Mouse (Mus musculus): ENCODE measurements around the gene Eipr1. TPM values are rescaled to one million over a fixed set of nuclear protein-coding genes. Genes with fewer than 3 reads are reported as not detected.

Gene Eipr1
- polyA plus RNA-seq (2015; fragmentation: Nextera tagmentation; extraction: Ambion mirVana) = 18.2 and 21.6 TPM in 2 replicates

DNA sequence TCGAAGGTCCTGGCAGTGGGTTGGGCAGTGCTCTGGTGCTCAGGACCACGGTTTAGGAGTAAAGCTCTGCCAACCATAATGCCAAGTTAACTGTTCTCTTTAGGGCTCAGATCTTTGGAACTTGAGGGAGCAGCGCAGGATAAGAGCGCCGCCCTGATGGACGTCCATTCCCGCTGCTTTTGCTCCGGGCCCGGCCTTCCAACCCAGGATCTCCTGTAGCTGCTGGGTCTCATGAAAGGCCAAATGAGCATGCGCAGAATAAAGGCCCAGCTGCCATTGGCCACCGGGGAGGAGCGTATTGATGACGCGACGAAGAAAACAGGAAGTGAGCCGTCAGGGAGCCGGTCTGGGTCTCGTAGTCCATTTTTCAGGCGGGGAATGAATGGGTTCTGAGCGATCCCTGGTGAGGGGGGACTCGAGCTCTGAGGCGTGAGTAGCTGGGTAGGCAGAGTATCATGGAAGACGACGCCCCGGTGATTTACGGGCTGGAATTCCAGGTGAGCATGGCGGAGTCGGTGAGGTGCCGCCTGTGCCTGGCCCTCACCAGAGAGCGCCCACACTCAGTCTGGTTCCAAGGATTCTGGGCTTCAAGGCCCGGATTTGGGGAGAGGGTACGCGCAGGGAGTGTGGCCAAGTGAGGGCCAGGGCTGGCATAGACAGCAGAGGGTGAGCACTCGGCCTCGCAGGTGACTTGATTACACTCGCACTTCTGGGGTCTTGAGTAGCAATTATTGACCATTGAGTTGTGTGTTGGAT is at the start of gene Eipr1:
TSS of gene Eipr1 (plus strand) at position 296 of the 756 bp plus-strand sequence.
- ATAC-seq = peak; percentile 91
- Histone ChIP-seq H3K27ac (ENCODE audit: low read length) (peak within 1 kb of the TSS; percentile 40), H3K27me3 (replicated peaks; ENCODE audit: insufficient read depth, low read length) (no peaks in the 10 kb centered on the region), H3K9ac (replicated peaks; ENCODE audit: low read depth) (peak within 1 kb of the TSS; percentile 65), H3K4me1 (ENCODE audit: insufficient read depth, low read depth, low read length) (no peaks in the 10 kb centered on the region; the same call in 1 of the 2 replicates), H3K4me3 (ENCODE audit: low read depth, low read length) (peak within 1 kb of the TSS; percentile 91), H3K9me3 (ENCODE audit: low read length) (no peaks in the 10 kb centered on the region), H3K36me3 (ENCODE audit: insufficient read depth, low read length) (no peaks in the 10 kb centered on the region; the same call in 1 of the 2 replicates), H3K4me2 (replicated peaks; ENCODE audit: low read depth, low read length) (peak within 1 kb of the TSS; percentile 90)
- WGBS = 3% methylated on average over 36 of the region's 36 CpGs
- DNase-seq (ENCODE audit: low spot score) = peak; percentile 98
- TF ChIP-seq EP300 (IDR thresholded peaks at IDR 0.05) (no peak), CTCF (IDR thresholded peaks at IDR 0.05) (no peak)

DNA sequence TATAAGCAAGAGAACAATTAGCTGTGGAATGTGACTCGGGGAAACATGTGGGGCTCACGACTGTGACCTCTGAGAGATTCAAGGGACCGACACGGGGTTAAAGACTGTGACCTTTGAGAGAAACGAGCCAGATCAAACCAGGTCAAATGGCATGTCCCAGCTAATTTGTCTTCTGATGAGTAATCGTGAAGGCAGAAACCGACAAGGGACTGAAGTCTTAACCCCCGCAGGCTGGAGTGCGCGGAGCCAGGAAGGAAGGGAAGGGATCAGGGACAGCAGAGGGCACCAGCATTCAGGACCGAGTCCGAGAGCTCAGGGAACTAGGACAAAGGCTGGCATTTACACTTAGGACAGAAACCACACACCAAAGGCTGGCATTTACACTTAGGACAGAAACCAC is 47.2 kb upstream of the Eipr1 start:
- no peak for DNase-seq (ENCODE audit: low spot score)

DNA sequence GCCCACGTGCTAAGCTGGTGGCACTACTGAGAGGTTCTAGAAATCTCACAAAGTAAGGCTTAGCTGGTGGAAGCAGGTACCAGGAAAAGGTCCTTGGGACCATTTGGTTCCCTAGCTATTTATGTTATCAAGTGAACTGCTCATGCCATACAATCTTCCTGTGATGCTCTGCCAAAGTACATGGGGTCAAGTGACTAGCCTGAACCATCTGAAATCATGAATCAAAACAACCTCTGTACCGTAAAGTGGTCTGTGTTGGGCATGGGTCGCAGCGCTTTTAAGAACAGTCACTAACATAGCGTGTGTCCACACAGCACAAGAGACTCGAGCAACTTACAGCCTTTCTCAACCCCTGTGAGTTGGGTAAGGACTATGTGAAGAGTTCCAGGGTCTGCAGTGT is 46.4 kb upstream of the Eipr1 start:
- H3K9ac ChIP-seq (replicated peaks; ENCODE audit: low read depth) = no peak overlapping the region
- no peaks in the 10 kb centered on the region for H3K27me3 ChIP-seq (replicated peaks; ENCODE audit: insufficient read depth, low read length)
- no peak for ATAC-seq
- H3K4me1 ChIP-seq (ENCODE audit: insufficient read depth, low read depth, low read length) = no peaks in the 10 kb centered on the region
- no peak overlapping the region for H3K27ac ChIP-seq (ENCODE audit: low read length)
- no peak overlapping the region for H3K4me3 ChIP-seq (ENCODE audit: low read depth, low read length)
- 84% methylated on average over 6 of the region's 6 CpGs for WGBS
- no peak for TF ChIP-seq CTCF (IDR thresholded peaks at IDR 0.05)
- TF ChIP-seq EP300 (IDR thresholded peaks at IDR 0.05) = no peak
- H3K9me3 ChIP-seq (ENCODE audit: low read length) = no peaks in the 10 kb centered on the region
- H3K4me2 ChIP-seq (replicated peaks; ENCODE audit: low read depth, low read length) = no peak overlapping the region
- no peak for DNase-seq (ENCODE audit: low spot score)
- peaks cover 8% of the 10 kb centered on the region for H3K36me3 ChIP-seq (ENCODE audit: insufficient read depth, low read length)

More for the DNA sequence above, 47.2 kb upstream of the Eipr1 start:
- no peaks in the 10 kb centered on the region for H3K4me1 ChIP-seq (ENCODE audit: insufficient read depth, low read depth, low read length)
- H3K36me3 ChIP-seq (ENCODE audit: insufficient read depth, low read length) = peaks cover 5% of the 10 kb centered on the region; the same call in 1 of the 2 replicates
- H3K27ac ChIP-seq (ENCODE audit: low read length) = no peak overlapping the region
- ATAC-seq = no peak
- 20% methylated on average over 12 of the region's 12 CpGs for WGBS
- no peak overlapping the region for H3K4me2 ChIP-seq (replicated peaks; ENCODE audit: low read depth, low read length)
- TF ChIP-seq EP300 (IDR thresholded peaks at IDR 0.05) = no peak
- peak; percentile 33 for TF ChIP-seq CTCF (IDR thresholded peaks at IDR 0.05)
- H3K27me3 ChIP-seq (replicated peaks; ENCODE audit: insufficient read depth, low read length) = no peaks in the 10 kb centered on the region
- no peak overlapping the region for H3K9ac ChIP-seq (replicated peaks; ENCODE audit: low read depth)
- no peaks in the 10 kb centered on the region for H3K9me3 ChIP-seq (ENCODE audit: low read length)
- no peak overlapping the region for H3K4me3 ChIP-seq (ENCODE audit: low read depth, low read length)

DNA sequence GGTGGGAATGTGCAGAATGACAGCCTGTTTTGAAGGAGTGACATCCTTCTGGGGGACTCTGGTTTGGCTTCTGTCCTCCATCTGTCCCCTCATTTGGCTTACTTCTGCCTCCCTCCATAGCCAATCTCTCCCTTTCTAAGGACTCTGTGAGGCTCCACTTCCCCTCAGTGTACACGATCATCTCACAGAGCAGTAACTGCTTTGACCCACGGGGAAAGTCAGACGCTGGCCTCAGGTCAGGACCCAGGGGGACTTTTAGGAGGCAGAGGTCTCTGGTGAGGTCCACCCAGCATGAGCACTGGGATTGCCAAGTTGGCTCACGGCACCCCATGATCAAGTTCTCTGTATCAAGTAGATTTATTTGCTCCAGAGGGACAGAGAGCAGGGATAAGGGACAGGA is 43.4 kb upstream of the Eipr1 start:
- 81% methylated on average over 4 of the region's 4 CpGs for WGBS
- DNase-seq (ENCODE audit: low spot score) = no peak

DNA sequence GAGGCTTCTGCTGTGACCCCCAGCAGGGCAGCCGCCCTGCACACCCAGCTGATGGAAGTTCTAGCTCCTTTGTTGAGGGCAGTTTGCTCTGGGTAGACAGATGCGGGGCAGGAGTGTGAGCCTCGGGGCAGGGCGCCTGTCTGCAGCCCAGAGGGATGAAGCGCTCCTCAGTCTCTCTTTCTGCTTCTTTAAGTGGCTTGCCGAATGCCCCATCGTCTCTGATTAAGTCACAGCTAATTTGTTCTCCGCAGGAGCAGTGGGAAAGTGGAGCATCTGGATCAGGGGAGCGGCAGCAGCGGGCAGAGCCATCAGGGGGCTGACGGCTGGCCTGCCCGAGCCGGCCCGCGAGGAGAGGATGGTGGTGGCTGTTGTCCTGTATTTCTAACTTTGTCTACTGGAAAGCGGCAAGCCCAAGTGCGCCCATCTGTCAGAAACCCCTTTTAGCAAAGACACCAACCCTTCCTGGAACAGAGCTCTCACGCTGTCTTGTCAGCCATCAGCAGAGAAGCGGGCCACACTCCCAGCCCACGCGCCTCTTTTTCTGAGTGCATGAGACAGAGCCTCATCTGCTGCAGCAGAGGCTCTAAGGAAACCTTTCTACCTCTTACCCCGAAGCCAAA is 40.9 kb upstream of the Eipr1 start:
- ATAC-seq (no peak), DNase-seq (ENCODE audit: low spot score) (no peak)
- no peaks in the 10 kb centered on the region for H3K27me3 ChIP-seq (replicated peaks; ENCODE audit: insufficient read depth, low read length)
- H3K4me2 ChIP-seq (replicated peaks; ENCODE audit: low read depth, low read length) = no peak overlapping the region
- no peaks in the 10 kb centered on the region for H3K4me1 ChIP-seq (ENCODE audit: insufficient read depth, low read depth, low read length)
- no peak overlapping the region for H3K4me3 ChIP-seq (ENCODE audit: low read depth, low read length)
- no peak overlapping the region for H3K27ac ChIP-seq (ENCODE audit: low read length)
- H3K9ac ChIP-seq (replicated peaks; ENCODE audit: low read depth) = no peak overlapping the region
- no peaks in the 10 kb centered on the region for H3K9me3 ChIP-seq (ENCODE audit: low read length)
- TF ChIP-seq EP300 (IDR thresholded peaks at IDR 0.05) (no peak), CTCF (IDR thresholded peaks at IDR 0.05) (no peak)
- H3K36me3 ChIP-seq (ENCODE audit: insufficient read depth, low read length) = peaks cover 14% of the 10 kb centered on the region
- WGBS = 84% methylated on average over 22 of the region's 22 CpGs

More for the DNA sequence above, 43.4 kb upstream of the Eipr1 start:
- no peak for ATAC-seq
- Histone ChIP-seq H3K9me3 (ENCODE audit: low read length) (no peaks in the 10 kb centered on the region), H3K4me2 (replicated peaks; ENCODE audit: low read depth, low read length) (no peak overlapping the region), H3K9ac (replicated peaks; ENCODE audit: low read depth) (no peak overlapping the region), H3K27me3 (replicated peaks; ENCODE audit: insufficient read depth, low read length) (no peaks in the 10 kb centered on the region), H3K36me3 (ENCODE audit: insufficient read depth, low read length) (peaks cover 17% of the 10 kb centered on the region), H3K4me1 (ENCODE audit: insufficient read depth, low read depth, low read length) (no peaks in the 10 kb centered on the region), H3K27ac (ENCODE audit: low read length) (no peak overlapping the region), H3K4me3 (ENCODE audit: low read depth, low read length) (no peak overlapping the region)
- TF ChIP-seq CTCF (IDR thresholded peaks at IDR 0.05) = no peak
- TF ChIP-seq EP300 (IDR thresholded peaks at IDR 0.05) = no peak

DNA sequence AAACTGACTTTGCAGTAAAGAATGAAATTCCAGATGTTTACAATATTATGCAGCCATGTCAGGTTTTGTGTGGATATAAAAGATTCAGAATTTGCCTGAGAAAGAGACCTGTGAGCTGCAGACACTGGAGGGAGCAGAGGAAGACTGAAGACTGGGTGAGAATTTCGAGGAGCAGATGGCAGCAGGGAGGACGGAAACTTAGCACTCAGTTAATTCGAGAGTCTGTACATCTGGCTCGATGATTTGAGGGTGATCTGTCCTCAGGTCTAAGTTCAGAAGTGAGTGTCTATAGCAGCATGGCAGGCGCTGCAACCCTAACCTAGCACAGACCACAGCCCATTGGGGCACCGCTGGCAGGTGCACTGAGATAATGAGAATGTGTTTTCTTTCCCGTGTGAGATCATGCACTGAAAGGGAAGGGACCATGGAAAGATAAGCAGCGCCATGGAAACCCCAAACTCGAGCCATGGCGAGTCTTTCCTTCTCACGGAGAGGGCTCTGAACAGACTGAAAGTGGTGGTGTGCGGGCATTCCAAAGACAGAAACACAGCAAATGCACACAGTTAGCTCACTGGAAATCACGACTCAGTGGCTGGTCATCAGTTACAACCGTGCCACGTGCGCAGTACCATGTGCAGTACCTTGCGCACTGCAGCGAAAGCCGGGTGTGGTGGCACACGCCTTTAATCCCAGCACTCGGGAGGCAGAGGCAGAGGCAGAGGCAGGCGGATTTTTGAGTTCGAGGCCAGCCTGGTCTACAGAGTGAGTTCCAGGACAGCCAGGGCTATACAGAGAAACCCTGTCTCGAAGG is 36.6 kb upstream of the Eipr1 start:
- H3K4me2 ChIP-seq (replicated peaks; ENCODE audit: low read depth, low read length) = no peak overlapping the region
- H3K9me3 ChIP-seq (ENCODE audit: low read length) = no peaks in the 10 kb centered on the region
- DNase-seq (ENCODE audit: low spot score) (no peak), ATAC-seq (no peak)
- H3K4me3 ChIP-seq (ENCODE audit: low read depth, low read length) = no peak overlapping the region
- H3K9ac ChIP-seq (replicated peaks; ENCODE audit: low read depth) = no peak overlapping the region
- no peaks in the 10 kb centered on the region for H3K4me1 ChIP-seq (ENCODE audit: insufficient read depth, low read depth, low read length)
- H3K27me3 ChIP-seq (replicated peaks; ENCODE audit: insufficient read depth, low read length) = no peaks in the 10 kb centered on the region
- WGBS = 86% methylated on average over 24 of the region's 24 CpGs
- H3K27ac ChIP-seq (ENCODE audit: low read length) = no peak overlapping the region
- TF ChIP-seq CTCF (IDR thresholded peaks at IDR 0.05) = no peak
- no peak for TF ChIP-seq EP300 (IDR thresholded peaks at IDR 0.05)
- H3K36me3 ChIP-seq (ENCODE audit: insufficient read depth, low read length) = peaks cover 25% of the 10 kb centered on the region

All from lung, postnatal 0 days (tissue).